In genomic region chr19:29466819-29467218, GRCm38 (mm10) we compare ENCODE assay signal across 18 mouse cellular contexts. TPM values are rescaled to one million over a fixed set of nuclear protein-coding genes. Genes with fewer than 3 reads are reported as not detected.
"Had no signal": no experiment of that assay in that cellular context is flagged by ENCODE, and none has a peak within 500 bp of the region (broad histone marks: within the 10 kb centered on the region; RNA-seq: fewer than 3 reads in every experiment).

No protein-coding gene starts in this region.

- H3K36me3 ChIP-seq: kidney, embryonic 15.5 days; limb, embryonic 12.5 days; liver, embryonic 13.5 days; midbrain, embryonic 10.5 days; neural tube, embryonic 13.5 days; stomach, embryonic 15.5 days had no signal

- H3K4me3 ChIP-seq: kidney, embryonic 15.5 days; limb, embryonic 12.5 days; liver, embryonic 13.5 days; midbrain, embryonic 10.5 days; myocyte; neural tube, embryonic 13.5 days; stomach, embryonic 15.5 days had no signal

- H3K9me3 ChIP-seq: kidney, embryonic 15.5 days; liver, embryonic 13.5 days; midbrain, embryonic 10.5 days; neural tube, embryonic 13.5 days; stomach, embryonic 15.5 days had no signal

- ATAC-seq: liver, postnatal 0 days had no signal

- H3K9ac ChIP-seq: kidney, embryonic 15.5 days; limb, embryonic 12.5 days; liver, embryonic 13.5 days; liver, postnatal 0 days; neural tube, embryonic 13.5 days; stomach, embryonic 15.5 days had no signal

- H3K27ac ChIP-seq: kidney, embryonic 15.5 days; limb, embryonic 12.5 days; liver, embryonic 13.5 days; midbrain, embryonic 10.5 days; neural tube, embryonic 13.5 days; stomach, embryonic 15.5 days had no signal

- H3K4me2 ChIP-seq: kidney, embryonic 15.5 days; limb, embryonic 12.5 days; liver, embryonic 13.5 days; neural tube, embryonic 13.5 days; stomach, embryonic 15.5 days had no signal

- DNase-seq: kidney, adult 2 months; kidney, postnatal 14 days; liver; liver, embryonic 13.5 days; liver, postnatal 0 days; lung, postnatal 36 days; midbrain, embryonic 14.5 days; retina, postnatal 1 day; right cerebral cortex, postnatal 4 days; spleen, adult 18-20 months had no signal

- H3K27me3 ChIP-seq: kidney, embryonic 15.5 days; limb, embryonic 12.5 days; liver, embryonic 13.5 days; neural tube, embryonic 13.5 days; stomach, embryonic 15.5 days had no signal

RNA-seq across cellular contexts. Expression of gene Pdcd1lg2, which starts 56.1 kb away (rescaled TPM):
- total RNA-seq: layer of hippocampus, postnatal 25 days had no signal
- polyA plus RNA-seq: kidney, embryonic 15.5 days; limb, embryonic 12.5 days; liver, postnatal 0 days; lung, embryonic 16.5 days; midbrain, embryonic 10.5 days; midbrain, embryonic 14.5 days; myocyte; neural tube, embryonic 13.5 days; stomach, embryonic 15.5 days had no signal
